Mouse (Mus musculus) heart, embryonic 14.5 days (tissue): ENCODE data around the gene Mib2. TPM values are rescaled to one million over a fixed set of nuclear protein-coding genes. Genes with fewer than 3 reads are reported as not detected.

Experiments used
- ATAC-seq: fragments of 200-750 bp; cut with Nextera tagmentation; 2 replicates; pipeline ENCODE4 v1.8.0; 2017; ENCODE audit warnings: low read depth, moderate TSS enrichment; ENCODE audit not compliant: insufficient number of reproducible peaks, insufficient read depth, low FRiP score
- H3K27ac ChIP-seq, 2 experiments: fragments of 200-500 bp in 1 of 2; fragments of 300-500 bp in 1 of 2; sonication (generic) in 1 of 2; replicated peaks in 1 of 2; 2 replicates each; pipeline ENCODE4 v1.5.1; 2012 to 2014; ENCODE audit warnings: low read depth in 2 of 2, low read length in 2 of 2, control low read depth in 1 of 2, mild to moderate bottlenecking in 1 of 2, mixed read lengths in 1 of 2; ENCODE audit not compliant: control insufficient read depth in 1 of 2, insufficient read depth in 1 of 2
- H3K27me3 ChIP-seq: fragments of 300-500 bp; sonication (generic); 2 replicates; pipeline ENCODE4 v1.6.1; 2014; ENCODE audit warnings: mild to moderate bottlenecking, low read length, control low read depth; ENCODE audit not compliant: control insufficient read depth, insufficient read depth
- H3K36me3 ChIP-seq: fragments of 300-500 bp; sonication (generic); 2 replicates; pipeline ENCODE4 v1.6.1; 2014; ENCODE audit warnings: mild to moderate bottlenecking, control low read depth, low read length, mixed read lengths; ENCODE audit not compliant: control insufficient read depth, insufficient read depth
- H3K4me1 ChIP-seq, 2 experiments: fragments of 200-500 bp in 1 of 2; fragments of 300-500 bp in 1 of 2; sonication (generic) in 1 of 2; 2 replicates each; pipeline ENCODE4 v1.6.1; 2012 to 2014; ENCODE audit warnings: low read length in 2 of 2, control low read depth in 1 of 2, mixed read lengths in 1 of 2; ENCODE audit not compliant: control insufficient read depth in 2 of 2, insufficient read depth in 2 of 2
- H3K4me2 ChIP-seq: fragments of 300-500 bp; sonication (generic); 2 replicates; pipeline ENCODE4 v1.6.1; 2014; ENCODE audit warnings: mild to moderate bottlenecking, low read length
- H3K4me3 ChIP-seq, 2 experiments: fragments of 200-500 bp in 1 of 2; fragments of 300-500 bp in 1 of 2; sonication (generic) in 1 of 2; 2 replicates each; pipeline ENCODE4 v1.5.1; 2012 to 2014; ENCODE audit warnings: low read length in 2 of 2, mild to moderate bottlenecking in 2 of 2, control low read depth in 1 of 2, low read depth in 1 of 2, moderate library complexity in 1 of 2; ENCODE audit not compliant: control insufficient read depth in 1 of 2, insufficient read depth in 1 of 2
- H3K9ac ChIP-seq: fragments of 300-500 bp; sonication (generic); 2 replicates; pipeline ENCODE4 v1.6.1; 2014; ENCODE audit warnings: mild to moderate bottlenecking, low read length
- H3K9me3 ChIP-seq: fragments of 300-500 bp; sonication (generic); 2 replicates; pipeline ENCODE4 v1.6.1; 2016; ENCODE audit warnings: low read length, control low read depth; ENCODE audit not compliant: control insufficient read depth
- WGBS: fragments of 180-500 bp; shearing (Covaris S2); extraction: QIAGEN DNeasy Blood & Tissue Kit; methylation state at CpG from one replicate; pipeline ENCODE4 v1.1.7; 2014; 5-methylcytosine and 5-hydroxymethylcytosine counted together
- polyA plus RNA-seq: library from polyadenylated mRNA; unstranded; fragments of >200 nt; fragmentation: Nextera tagmentation; extraction: Ambion mirVana; gene quantifications from 2 replicates; pipeline ENCODE4 v1.2.1, GENCODE M21; 2014

Mib2 gene
- polyA plus RNA-seq, 1 experiment from 2014 or later: 15.3 TPM

- H3K4me1 ChIP-seq: no peaks in the 10 kb centered on the region
- H3K36me3 ChIP-seq: peaks cover 91% of the 10 kb centered on the region
- H3K4me3 ChIP-seq: no peak overlapping the region
- no peak overlapping the region for H3K27ac ChIP-seq
- no peaks in the 10 kb centered on the region for H3K27me3 ChIP-seq
- no peaks in the 10 kb centered on the region for H3K9me3 ChIP-seq
- ATAC-seq: no peak
- no peak overlapping the region for H3K9ac ChIP-seq
- 91% methylated on average over 1 of the region's 1 CpGs for WGBS
- no peak overlapping the region for H3K4me2 ChIP-seq
Observed at GRCm38 (mm10) chr4:155643531-155643930, 25.5 kb downstream of the Mib2 start.

GRCm38 (mm10) chr4:155635766-155636499 lies 33.1 kb downstream of the Mib2 start:
- peaks cover 96% of the 10 kb centered on the region for H3K36me3 ChIP-seq
- ATAC-seq: no peak
- no peaks in the 10 kb centered on the region for H3K9me3 ChIP-seq
- H3K27me3 ChIP-seq: no peaks in the 10 kb centered on the region
- no peak overlapping the region for H3K4me2 ChIP-seq
- H3K9ac ChIP-seq: no peak overlapping the region
- no peak overlapping the region for H3K4me3 ChIP-seq
- no peaks in the 10 kb centered on the region for H3K4me1 ChIP-seq
- no peak overlapping the region for H3K27ac ChIP-seq

GRCm38 (mm10) chr4:155630267-155630666 lies 38.7 kb downstream of the Mib2 start:
- no peak overlapping the region for H3K4me3 ChIP-seq
- H3K36me3 ChIP-seq: peaks cover 86% of the 10 kb centered on the region
- no peak for ATAC-seq
- no peaks in the 10 kb centered on the region for H3K9me3 ChIP-seq
- 78% methylated on average over 6 of the region's 6 CpGs for WGBS
- peaks cover 0 to 4% of the 10 kb centered on the region in 2 experiments; a peak in 2 of 4 replicates for H3K4me1 ChIP-seq
- no peak overlapping the region for H3K9ac ChIP-seq
- no peak overlapping the region for H3K27ac ChIP-seq
- no peak overlapping the region for H3K4me2 ChIP-seq
- H3K27me3 ChIP-seq: no peaks in the 10 kb centered on the region

GRCm38 (mm10) chr4:155624338-155625291 lies 44.4 kb downstream of the Mib2 start, which contains the start of gene Cdk11b:
Cdk11b (plus strand) TSS chr4:155624854.
- H3K9ac ChIP-seq: peak within 1 kb of the TSS; percentile 87
- H3K36me3 ChIP-seq: peaks cover 59% of the 10 kb centered on the region
- H3K27me3 ChIP-seq: no peaks in the 10 kb centered on the region
- H3K9me3 ChIP-seq: no peaks in the 10 kb centered on the region
- peak; percentile 99 for ATAC-seq
- WGBS: under 1% methylated on average over 82 of the region's 84 CpGs
- H3K27ac ChIP-seq: peak within 1 kb of the TSS; percentile 82 to 91
- peak within 1 kb of the TSS; percentile 68 to 81 for H3K4me3 ChIP-seq
- H3K4me2 ChIP-seq: peak within 1 kb of the TSS; percentile 78
- peaks cover 0 to 8% of the 10 kb centered on the region in 2 experiments; a peak in 2 of 4 replicates for H3K4me1 ChIP-seq

GRCm38 (mm10) chr4:155618321-155618720 lies 50.7 kb downstream of the Mib2 start:
- no peak overlapping the region for H3K9ac ChIP-seq
- H3K27ac ChIP-seq: no peak overlapping the region
- no peak overlapping the region for H3K4me3 ChIP-seq
- no peaks in the 10 kb centered on the region for H3K9me3 ChIP-seq
- whole genome bisulfite sequencing: 79% methylated on average over 5 of the region's 5 CpGs
- no peaks in the 10 kb centered on the region for H3K27me3 ChIP-seq
- H3K4me2 ChIP-seq: no peak overlapping the region
- no peak for ATAC-seq
- no peaks in the 10 kb centered on the region for H3K4me1 ChIP-seq
- H3K36me3 ChIP-seq: peaks cover 88% of the 10 kb centered on the region

- Histone ChIP-seq H3K9ac (no peak overlapping the region), H3K27me3 (no peaks in the 10 kb centered on the region), H3K4me2 (no peak overlapping the region), H3K27ac (no peak overlapping the region), H3K9me3 (no peaks in the 10 kb centered on the region), H3K4me3 (no peak overlapping the region), H3K4me1 (no peaks in the 10 kb centered on the region), H3K36me3 (peaks cover 87% of the 10 kb centered on the region)
- no peak for ATAC-seq
- 91% methylated on average over 3 of the region's 3 CpGs for WGBS
Observed at GRCm38 (mm10) chr4:155613264-155613663, 55.7 kb downstream of the Mib2 start.

- Histone ChIP-seq H3K9ac (no peak overlapping the region), H3K9me3 (no peaks in the 10 kb centered on the region), H3K27ac (no peak overlapping the region), H3K36me3 (peaks cover 73% of the 10 kb centered on the region), H3K4me3 (no peak overlapping the region), H3K27me3 (no peaks in the 10 kb centered on the region), H3K4me1 (no peaks in the 10 kb centered on the region), H3K4me2 (no peak overlapping the region)
- WGBS: 76% methylated on average over 3 of the region's 3 CpGs
- no peak for ATAC-seq
Observed at GRCm38 (mm10) chr4:155611860-155612259, 57.1 kb downstream of the Mib2 start.
